Mouse (Mus musculus): Measurements from ENCODE around the gene Cacng1. TPM values are rescaled to one million over a fixed set of nuclear protein-coding genes. Genes with fewer than 3 reads are reported as not detected.

The Cacng1 gene
- total RNA-seq, 1 experiment from 2014 or later, result not detected

GRCm38 (mm10) chr11:107720264-107721021 is 4.1 kb upstream of the Cacng1 start:
- ATAC-seq (replicated peaks; ENCODE audit: insufficient number of reproducible peaks, low FRiP score, low TSS enrichment, poor library complexity, severe bottlenecking), result no peak

DNA sequence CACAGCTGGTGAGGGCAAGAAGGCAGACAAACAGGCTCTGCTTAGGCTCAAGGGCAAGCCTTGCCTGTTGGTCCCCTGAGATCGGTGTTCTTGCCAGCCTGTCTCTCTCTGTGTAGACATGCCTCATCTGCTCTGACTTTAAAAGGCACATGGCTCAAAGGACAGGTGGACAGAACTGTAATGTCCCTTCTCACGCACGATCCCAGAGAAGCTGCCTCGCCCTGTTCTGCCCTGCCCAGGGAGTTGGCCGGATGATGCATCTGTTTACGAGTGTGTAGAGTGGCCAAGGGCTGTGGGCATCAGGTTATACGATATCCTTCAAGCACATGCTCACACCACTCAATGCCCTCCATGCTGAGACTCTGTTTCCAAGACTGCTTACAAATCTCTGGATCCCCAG is 2.0 kb downstream of the Cacng1 start:
- ATAC-seq (replicated peaks; ENCODE audit: insufficient number of reproducible peaks, low FRiP score, low TSS enrichment, poor library complexity, severe bottlenecking), result no peak

DNA sequence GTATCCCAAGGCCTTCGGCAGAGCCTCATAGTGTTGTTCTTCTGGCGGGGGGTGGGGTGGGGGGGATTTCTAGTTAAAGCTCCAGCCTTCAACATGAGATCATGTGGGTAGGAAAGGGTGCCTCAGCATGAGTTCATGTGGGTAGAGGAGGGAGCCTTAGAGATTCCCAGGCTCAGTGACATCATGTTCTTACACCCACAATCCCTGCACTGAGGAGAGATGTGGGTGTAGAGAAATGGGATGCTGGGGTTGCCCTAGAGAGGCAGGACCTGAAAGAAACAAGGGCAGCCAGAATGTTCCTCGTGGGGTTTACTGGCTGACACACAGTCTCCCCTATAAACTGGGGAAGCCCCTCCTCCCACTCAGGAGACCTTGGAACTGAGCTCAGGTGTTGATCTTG is 5.9 kb downstream of the Cacng1 start:
- ATAC-seq (replicated peaks; ENCODE audit: insufficient number of reproducible peaks, low FRiP score, low TSS enrichment, poor library complexity, severe bottlenecking), result no peak

- no peak for ATAC-seq (replicated peaks; ENCODE audit: insufficient number of reproducible peaks, low FRiP score, low TSS enrichment, poor library complexity, severe bottlenecking)
Observed at GRCm38 (mm10) chr11:107707897-107708610, 8.3 kb downstream of the Cacng1 start.

GRCm38 (mm10) chr11:107705476-107706074 is 10.7 kb downstream of the Cacng1 start:
- ATAC-seq (replicated peaks; ENCODE audit: insufficient number of reproducible peaks, low FRiP score, low TSS enrichment, poor library complexity, severe bottlenecking), result no peak

DNA sequence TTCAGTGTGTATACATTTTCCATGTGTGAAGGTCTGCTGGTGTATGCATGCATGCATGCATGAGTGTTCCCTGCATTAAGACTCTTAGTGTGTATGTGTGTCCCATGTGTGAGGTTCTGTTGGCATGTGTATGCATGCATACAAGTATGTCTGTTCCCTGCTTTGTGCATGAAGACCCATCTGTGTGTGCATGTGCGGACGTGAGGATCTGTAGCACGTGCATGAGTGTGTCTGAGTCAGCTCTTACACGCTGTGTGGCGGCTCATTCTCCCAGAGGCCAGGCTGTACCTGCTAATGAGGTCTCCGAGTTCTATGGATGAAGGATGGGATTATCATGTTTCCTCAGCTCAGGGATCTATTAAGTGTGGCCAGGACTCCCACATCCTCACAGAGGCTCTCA is 11.3 kb downstream of the Cacng1 start:
- no peak for ATAC-seq (replicated peaks; ENCODE audit: insufficient number of reproducible peaks, low FRiP score, low TSS enrichment, poor library complexity, severe bottlenecking)

GRCm38 (mm10) chr11:107703272-107704134 is 12.8 kb downstream of the Cacng1 start:
- no peak for ATAC-seq (replicated peaks; ENCODE audit: insufficient number of reproducible peaks, low FRiP score, low TSS enrichment, poor library complexity, severe bottlenecking)

- no peak for ATAC-seq (replicated peaks; ENCODE audit: insufficient number of reproducible peaks, low FRiP score, low TSS enrichment, poor library complexity, severe bottlenecking)
Observed at GRCm38 (mm10) chr11:107699967-107700366, 16.4 kb downstream of the Cacng1 start.

DNA sequence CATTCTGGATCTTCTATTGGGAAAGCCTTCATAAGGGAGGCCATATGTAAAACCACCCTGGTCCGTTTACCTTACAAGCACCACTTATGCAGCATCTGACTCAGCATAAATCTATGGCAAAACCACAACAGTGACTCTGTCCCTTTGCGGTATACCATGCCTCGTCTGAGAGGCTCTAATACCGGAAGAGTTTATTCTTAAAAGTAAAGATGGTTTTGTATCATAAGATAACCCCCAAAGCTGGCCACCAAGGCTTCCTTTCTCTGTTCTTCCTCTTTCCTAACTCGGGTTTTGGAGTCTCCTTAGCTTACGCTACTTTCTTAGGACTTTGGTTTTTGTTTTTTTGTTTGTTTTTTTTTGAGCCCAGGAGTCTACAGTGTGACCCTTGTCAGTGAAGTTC is 23.0 kb downstream of the Cacng1 start:
- ATAC-seq (replicated peaks; ENCODE audit: insufficient number of reproducible peaks, low FRiP score, low TSS enrichment, poor library complexity, severe bottlenecking), result no peak

- ATAC-seq (replicated peaks; ENCODE audit: insufficient number of reproducible peaks, low FRiP score, low TSS enrichment, poor library complexity, severe bottlenecking), result no peak
Observed at GRCm38 (mm10) chr11:107691569-107691968, 24.8 kb downstream of the Cacng1 start.

GRCm38 (mm10) chr11:107688480-107688879 is 27.8 kb downstream of the Cacng1 start:
- ATAC-seq (replicated peaks; ENCODE audit: insufficient number of reproducible peaks, low FRiP score, low TSS enrichment, poor library complexity, severe bottlenecking), result no peak

- no peak for ATAC-seq (replicated peaks; ENCODE audit: insufficient number of reproducible peaks, low FRiP score, low TSS enrichment, poor library complexity, severe bottlenecking)
Observed at GRCm38 (mm10) chr11:107686290-107686689, 30.0 kb downstream of the Cacng1 start.

DNA sequence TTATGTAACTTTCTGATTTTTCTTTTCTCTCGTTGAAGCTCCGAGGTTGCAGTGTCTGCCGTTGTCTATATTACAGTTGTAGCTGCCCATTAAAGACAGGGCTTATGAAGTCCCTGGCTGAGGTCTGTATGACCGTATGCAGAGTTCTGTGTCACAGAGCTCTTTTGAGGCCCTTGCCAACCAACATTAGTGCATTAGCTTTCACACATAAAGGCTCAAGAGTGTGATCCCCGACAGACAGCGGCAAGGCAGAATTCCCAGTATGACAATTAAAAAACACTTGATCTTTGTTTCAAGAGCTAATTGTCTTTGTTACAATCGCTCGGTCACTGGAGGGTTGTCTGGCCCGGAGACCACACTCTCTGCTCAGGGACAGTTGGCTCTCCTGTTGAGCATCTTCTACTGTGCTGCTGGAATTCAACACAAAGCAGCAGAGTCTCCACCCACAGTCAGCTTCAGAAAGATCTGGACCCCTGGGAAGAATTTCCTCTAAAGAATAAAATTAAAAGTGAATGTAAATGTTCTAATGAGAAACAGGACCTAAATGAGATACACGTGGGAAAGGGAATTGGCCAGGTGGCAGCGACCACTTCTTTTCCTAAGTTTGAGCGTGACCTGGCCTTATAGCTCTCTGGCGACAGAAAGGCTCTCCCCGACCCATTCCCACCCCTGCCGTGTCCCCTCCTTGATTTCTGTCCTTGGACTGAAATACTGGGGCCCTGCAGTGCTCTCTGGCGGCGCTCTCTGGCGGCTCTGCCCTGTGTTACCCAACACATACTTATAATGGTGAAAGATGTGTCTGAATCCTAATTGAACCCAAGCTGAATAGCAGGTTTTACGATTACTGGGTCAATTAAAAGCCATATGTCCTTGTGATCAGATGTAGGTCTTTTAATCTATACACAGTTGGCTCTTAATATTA is 32.5 kb downstream of the Cacng1 start:
- no peak for ATAC-seq (replicated peaks; ENCODE audit: insufficient number of reproducible peaks, low FRiP score, low TSS enrichment, poor library complexity, severe bottlenecking)

DNA sequence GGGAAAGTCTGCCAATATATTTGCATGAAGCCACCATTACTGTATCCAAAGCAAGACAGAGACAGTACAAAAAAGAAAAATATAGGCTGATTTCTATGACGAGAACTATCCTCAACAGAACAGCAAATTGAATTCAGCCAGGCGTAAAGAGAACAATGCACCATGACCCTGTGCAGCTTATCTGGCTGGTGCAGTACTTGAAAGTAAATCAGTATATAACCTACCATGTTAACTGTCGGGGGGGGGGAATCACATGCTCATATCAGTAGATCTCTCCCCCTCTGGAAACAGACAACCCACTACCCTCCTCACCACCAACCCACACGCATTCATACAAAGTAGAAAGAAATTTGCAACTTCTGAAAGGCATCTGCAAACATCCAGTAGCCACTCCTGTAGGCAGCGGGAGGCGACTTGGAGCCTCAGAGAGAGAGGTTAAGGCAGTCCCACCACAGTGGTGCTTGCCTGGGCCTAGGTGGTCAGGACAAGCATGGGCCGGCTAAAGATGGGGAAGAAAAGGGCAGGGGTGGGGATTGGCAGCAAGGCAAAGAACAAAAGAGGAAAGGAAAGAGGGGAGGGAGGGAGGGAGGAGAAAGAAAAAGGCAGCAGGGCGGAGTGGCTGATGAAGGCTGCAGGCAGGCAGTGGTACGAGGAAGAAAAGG is 33.5 kb downstream of the Cacng1 start:
- ATAC-seq (replicated peaks; ENCODE audit: insufficient number of reproducible peaks, low FRiP score, low TSS enrichment, poor library complexity, severe bottlenecking), result no peak

DNA sequence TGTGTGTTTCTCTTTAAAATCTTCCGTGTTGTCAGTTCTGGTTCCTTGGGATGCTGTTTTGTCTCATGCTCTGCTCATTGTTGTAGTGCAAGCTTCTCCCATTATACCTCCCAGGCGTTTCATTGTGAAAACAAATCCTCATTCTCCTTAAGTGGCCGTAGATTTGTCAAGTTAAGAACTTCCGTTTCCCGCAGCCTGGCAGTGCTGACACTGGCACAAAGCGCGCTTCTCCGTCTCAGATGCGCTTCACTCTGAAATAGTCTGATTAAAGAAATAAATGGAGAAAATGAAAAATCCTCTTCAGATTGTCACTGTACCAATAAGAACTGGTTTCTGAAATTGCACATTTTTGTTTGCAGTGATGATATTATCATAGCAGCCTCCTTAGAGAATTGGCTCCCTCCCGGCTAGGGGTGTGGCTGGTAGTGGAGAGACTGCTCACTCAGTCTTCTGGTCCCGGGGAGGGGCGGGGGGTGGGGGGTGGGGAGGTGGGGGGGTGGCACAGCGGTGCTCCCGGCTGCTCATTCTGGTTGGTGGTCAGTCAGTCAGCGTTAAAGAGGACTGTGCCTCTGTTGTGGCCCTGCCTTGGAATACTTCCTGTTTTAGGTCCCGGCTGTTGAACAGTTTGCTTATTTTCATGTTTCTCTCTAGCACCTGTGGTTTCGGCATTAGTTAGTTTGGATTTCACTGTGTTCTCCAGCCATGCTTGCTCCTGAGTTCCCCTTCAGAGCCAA is 39.9 kb downstream of the Cacng1 start:
- ATAC-seq (replicated peaks; ENCODE audit: insufficient number of reproducible peaks, low FRiP score, low TSS enrichment, poor library complexity, severe bottlenecking), result no peak

- no peak for ATAC-seq (replicated peaks; ENCODE audit: insufficient number of reproducible peaks, low FRiP score, low TSS enrichment, poor library complexity, severe bottlenecking)
Observed at GRCm38 (mm10) chr11:107675246-107675645, 41.1 kb downstream of the Cacng1 start.

GRCm38 (mm10) chr11:107674601-107675000 is 41.7 kb downstream of the Cacng1 start:
- no peak for ATAC-seq (replicated peaks; ENCODE audit: insufficient number of reproducible peaks, low FRiP score, low TSS enrichment, poor library complexity, severe bottlenecking)
